Mouse (Mus musculus): ENCODE measurements at regions not wholly inside any gene's neighbourhood (a gene's known extent, or its start where the extent isn't known, plus 50 kb on each side); places are given as distances from the start of the nearest gene placed in this dataset.
A peak's percentile ranks its signal among the peaks of the same experiment; 100 is the strongest.

DNA sequence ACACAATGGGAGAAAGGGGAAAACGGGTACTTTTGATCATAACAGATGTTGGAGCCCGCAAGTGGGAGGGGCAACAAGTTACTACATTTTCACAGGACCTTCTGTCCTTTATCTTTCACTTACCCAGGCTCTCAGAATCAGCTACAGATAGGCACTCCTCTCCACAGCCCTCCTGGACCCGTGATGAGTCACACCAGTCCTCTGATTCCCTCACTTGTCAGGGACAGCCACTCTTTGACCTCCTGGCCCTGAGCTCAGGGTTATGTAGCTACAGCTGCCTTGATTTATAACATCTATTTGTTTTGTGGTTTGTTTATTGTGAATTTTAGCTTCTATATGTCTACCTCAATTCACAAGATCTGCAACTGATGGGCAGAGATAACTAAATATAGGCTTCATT lies 312.7 kb upstream of the Rora start:
- Histone ChIP-seq H3K4me1 (ENCODE audit: insufficient read depth, low read depth, low read length) (no peaks in the 10 kb centered on the region), H3K9me3 (ENCODE audit: low read length) (no peaks in the 10 kb centered on the region), H3K27ac (ENCODE audit: low read length) (no peak overlapping the region), H3K36me3 (ENCODE audit: insufficient read depth, low read length) (no peaks in the 10 kb centered on the region), H3K4me3 (ENCODE audit: low read depth, low read length) (no peak overlapping the region), H3K4me2 (replicated peaks; ENCODE audit: low read depth, low read length) (no peak overlapping the region), H3K27me3 (replicated peaks; ENCODE audit: insufficient read depth, low read length) (no peaks in the 10 kb centered on the region), H3K9ac (replicated peaks; ENCODE audit: low read depth) (no peak overlapping the region)
- ATAC-seq, result no peak
- TF ChIP-seq CTCF (IDR thresholded peaks at IDR 0.05) (no peak), EP300 (IDR thresholded peaks at IDR 0.05) (no peak)
- 33% methylated on average over 3 of the region's 3 CpGs for WGBS
- no peak for DNase-seq (ENCODE audit: low spot score)

DNA sequence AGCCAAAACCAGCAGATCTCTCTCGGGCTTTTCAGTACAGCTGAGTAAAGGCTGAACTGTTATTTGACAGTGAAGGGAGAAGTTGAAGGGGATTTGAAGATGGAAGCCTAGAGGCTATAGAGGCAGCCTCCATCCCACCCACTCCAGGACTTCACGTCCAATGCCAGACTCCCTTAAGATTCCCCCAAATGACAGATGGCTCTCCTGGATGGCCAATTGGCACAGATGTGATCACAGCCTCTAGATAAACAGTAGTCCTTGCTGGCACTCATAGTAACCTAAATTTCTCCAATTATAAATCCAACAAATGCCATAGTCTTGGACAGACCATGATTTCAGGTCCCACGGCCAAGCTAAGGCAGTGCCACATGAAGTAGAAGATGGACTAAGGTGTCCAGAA lies 312.1 kb upstream of the Rora start:
- Histone ChIP-seq H3K36me3 (ENCODE audit: insufficient read depth, low read length) (no peaks in the 10 kb centered on the region), H3K9ac (replicated peaks; ENCODE audit: low read depth) (no peak overlapping the region)
- 83% methylated on average over 3 of the region's 3 CpGs for WGBS

DNA sequence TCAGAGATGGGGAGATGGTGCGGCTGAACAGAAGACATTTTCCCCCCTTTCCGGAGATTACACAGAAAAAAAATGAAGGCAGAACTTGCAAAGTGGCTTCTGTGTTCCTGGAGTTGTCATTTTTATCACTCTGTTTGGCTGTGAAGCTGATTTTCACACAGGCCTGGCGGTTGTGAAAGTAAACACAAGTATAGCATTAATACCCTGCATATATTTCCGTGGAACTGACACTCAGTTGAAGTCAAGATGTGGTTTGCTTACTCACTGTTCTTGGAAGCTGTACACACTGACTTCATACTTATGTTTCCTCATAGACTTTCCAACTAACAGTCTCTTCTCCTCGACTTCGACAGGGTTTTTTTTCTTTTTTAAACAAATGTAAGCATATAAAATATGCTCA lies 306.2 kb upstream of the Rora start:
- H3K27me3 ChIP-seq (replicated peaks; ENCODE audit: insufficient read depth, low read length), result no peaks in the 10 kb centered on the region
- no peaks in the 10 kb centered on the region for H3K4me1 ChIP-seq (ENCODE audit: insufficient read depth, low read depth, low read length)
- no peak overlapping the region for H3K4me2 ChIP-seq (replicated peaks; ENCODE audit: low read depth, low read length)
- no peak for ATAC-seq
- 42% methylated on average over 6 of the region's 6 CpGs for WGBS
- TF ChIP-seq CTCF (IDR thresholded peaks at IDR 0.05), result no peak
- TF ChIP-seq EP300 (IDR thresholded peaks at IDR 0.05), result no peak
- no peak overlapping the region for H3K27ac ChIP-seq (ENCODE audit: low read length)
- DNase-seq (ENCODE audit: low spot score), result peak; percentile 19
- H3K36me3 ChIP-seq (ENCODE audit: insufficient read depth, low read length), result no peaks in the 10 kb centered on the region
- H3K4me3 ChIP-seq (ENCODE audit: low read depth, low read length), result no peak overlapping the region
- H3K9ac ChIP-seq (replicated peaks; ENCODE audit: low read depth), result no peak overlapping the region
- H3K9me3 ChIP-seq (ENCODE audit: low read length), result no peaks in the 10 kb centered on the region

More for the DNA sequence above, 312.1 kb upstream of the Rora start:
- Histone ChIP-seq H3K4me1 (ENCODE audit: insufficient read depth, low read depth, low read length) (no peaks in the 10 kb centered on the region), H3K4me3 (ENCODE audit: low read depth, low read length) (no peak overlapping the region), H3K9me3 (ENCODE audit: low read length) (no peaks in the 10 kb centered on the region), H3K4me2 (replicated peaks; ENCODE audit: low read depth, low read length) (no peak overlapping the region), H3K27me3 (replicated peaks; ENCODE audit: insufficient read depth, low read length) (no peaks in the 10 kb centered on the region), H3K27ac (ENCODE audit: low read length) (no peak overlapping the region)
- ATAC-seq (no peak), DNase-seq (ENCODE audit: low spot score) (no peak)
- TF ChIP-seq EP300 (IDR thresholded peaks at IDR 0.05) (no peak), CTCF (IDR thresholded peaks at IDR 0.05) (no peak)

DNA sequence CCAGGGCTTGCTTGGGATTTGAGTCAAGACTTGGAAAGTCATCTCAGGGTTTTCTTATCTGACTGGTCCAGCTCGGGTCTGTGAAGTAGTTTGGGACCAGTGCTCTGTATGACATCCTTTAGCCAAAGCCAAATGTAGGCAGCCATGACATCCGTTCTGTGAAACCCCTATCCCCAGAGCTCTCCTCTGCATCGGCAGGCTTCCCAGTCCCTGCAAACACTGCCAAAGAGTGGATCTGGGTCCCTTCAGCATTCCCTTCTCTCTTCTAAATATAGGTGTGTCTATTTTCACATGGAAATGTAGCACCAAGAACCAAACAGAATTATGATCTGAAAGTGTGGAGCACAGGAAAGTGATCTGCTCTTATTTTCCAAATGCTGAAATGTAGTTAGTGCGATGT lies 302.1 kb upstream of the Rora start:
- WGBS, result 76% methylated on average over 4 of the region's 4 CpGs
- H3K27ac ChIP-seq (ENCODE audit: low read length), result no peak overlapping the region
- H3K27me3 ChIP-seq (replicated peaks; ENCODE audit: insufficient read depth, low read length), result no peaks in the 10 kb centered on the region
- H3K4me2 ChIP-seq (replicated peaks; ENCODE audit: low read depth, low read length), result no peak overlapping the region
- H3K36me3 ChIP-seq (ENCODE audit: insufficient read depth, low read length), result no peaks in the 10 kb centered on the region
- H3K4me1 ChIP-seq (ENCODE audit: insufficient read depth, low read depth, low read length), result no peaks in the 10 kb centered on the region
- DNase-seq (ENCODE audit: low spot score) (no peak), ATAC-seq (no peak)
- H3K9ac ChIP-seq (replicated peaks; ENCODE audit: low read depth), result no peak overlapping the region
- no peak overlapping the region for H3K4me3 ChIP-seq (ENCODE audit: low read depth, low read length)
- TF ChIP-seq CTCF (IDR thresholded peaks at IDR 0.05) (no peak), EP300 (IDR thresholded peaks at IDR 0.05) (no peak)
- H3K9me3 ChIP-seq (ENCODE audit: low read length), result no peaks in the 10 kb centered on the region

DNA sequence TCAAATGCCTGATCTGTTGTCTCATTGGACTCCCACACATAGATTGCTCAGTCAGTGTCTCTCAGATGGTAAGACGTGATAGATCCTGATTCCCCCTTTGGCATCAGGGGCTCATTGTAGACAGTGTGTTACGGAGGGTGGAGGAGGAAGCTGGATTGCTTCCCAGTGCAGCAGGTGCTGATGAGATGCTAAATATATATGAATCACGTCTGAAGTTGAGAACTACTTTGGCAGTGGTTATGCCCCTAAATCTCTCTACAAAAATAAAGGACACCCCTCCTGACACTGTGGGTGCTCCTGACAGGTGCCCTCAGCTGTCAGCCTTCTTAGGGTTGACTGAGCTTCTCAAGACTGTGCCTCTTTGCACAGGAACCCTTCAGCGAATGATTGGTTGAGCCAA lies 299.1 kb upstream of the Rora start:
- no peak for DNase-seq (ENCODE audit: low spot score)
- H3K9ac ChIP-seq (replicated peaks; ENCODE audit: low read depth), result no peak overlapping the region
- H3K27me3 ChIP-seq (replicated peaks; ENCODE audit: insufficient read depth, low read length), result no peaks in the 10 kb centered on the region
- H3K9me3 ChIP-seq (ENCODE audit: low read length), result no peaks in the 10 kb centered on the region
- no peak for ATAC-seq
- H3K4me3 ChIP-seq (ENCODE audit: low read depth, low read length), result no peak overlapping the region
- no peaks in the 10 kb centered on the region for H3K36me3 ChIP-seq (ENCODE audit: insufficient read depth, low read length)
- no peak overlapping the region for H3K27ac ChIP-seq (ENCODE audit: low read length)
- no peak overlapping the region for H3K4me2 ChIP-seq (replicated peaks; ENCODE audit: low read depth, low read length)
- no peak for TF ChIP-seq CTCF (IDR thresholded peaks at IDR 0.05)
- no peak for TF ChIP-seq EP300 (IDR thresholded peaks at IDR 0.05)
- 68% methylated on average over 4 of the region's 4 CpGs for WGBS
- no peaks in the 10 kb centered on the region for H3K4me1 ChIP-seq (ENCODE audit: insufficient read depth, low read depth, low read length)

DNA sequence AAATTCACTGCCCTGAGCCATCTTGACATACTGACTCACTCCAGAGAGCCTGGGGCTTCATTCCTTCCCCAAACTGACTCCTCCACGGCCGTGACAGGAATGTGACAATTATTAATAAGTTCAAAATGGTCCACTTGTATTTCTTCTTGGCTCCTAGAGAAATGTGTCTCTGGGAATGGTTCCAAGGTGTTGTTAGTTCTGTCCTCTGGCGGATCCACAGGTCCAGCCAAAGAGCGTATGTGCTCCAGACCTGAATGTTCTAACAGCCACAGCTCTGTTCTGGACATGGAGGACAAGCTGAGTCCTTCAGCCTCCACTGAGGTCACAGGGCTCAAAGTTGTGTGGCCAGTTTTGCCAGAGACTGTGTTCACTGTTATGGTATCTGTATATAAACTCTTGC lies 297.5 kb upstream of the Rora start:
- Histone ChIP-seq H3K4me2 (replicated peaks; ENCODE audit: low read depth, low read length) (no peak overlapping the region), H3K4me3 (ENCODE audit: low read depth, low read length) (no peak overlapping the region), H3K9me3 (ENCODE audit: low read length) (no peaks in the 10 kb centered on the region), H3K27ac (ENCODE audit: low read length) (no peak overlapping the region), H3K4me1 (ENCODE audit: insufficient read depth, low read depth, low read length) (no peaks in the 10 kb centered on the region), H3K9ac (replicated peaks; ENCODE audit: low read depth) (no peak overlapping the region), H3K36me3 (ENCODE audit: insufficient read depth, low read length) (no peaks in the 10 kb centered on the region), H3K27me3 (replicated peaks; ENCODE audit: insufficient read depth, low read length) (no peaks in the 10 kb centered on the region)
- no peak for TF ChIP-seq EP300 (IDR thresholded peaks at IDR 0.05)
- TF ChIP-seq CTCF (IDR thresholded peaks at IDR 0.05), result no peak
- WGBS, result 70% methylated on average over 4 of the region's 4 CpGs
- ATAC-seq (no peak), DNase-seq (ENCODE audit: low spot score) (no peak)

DNA sequence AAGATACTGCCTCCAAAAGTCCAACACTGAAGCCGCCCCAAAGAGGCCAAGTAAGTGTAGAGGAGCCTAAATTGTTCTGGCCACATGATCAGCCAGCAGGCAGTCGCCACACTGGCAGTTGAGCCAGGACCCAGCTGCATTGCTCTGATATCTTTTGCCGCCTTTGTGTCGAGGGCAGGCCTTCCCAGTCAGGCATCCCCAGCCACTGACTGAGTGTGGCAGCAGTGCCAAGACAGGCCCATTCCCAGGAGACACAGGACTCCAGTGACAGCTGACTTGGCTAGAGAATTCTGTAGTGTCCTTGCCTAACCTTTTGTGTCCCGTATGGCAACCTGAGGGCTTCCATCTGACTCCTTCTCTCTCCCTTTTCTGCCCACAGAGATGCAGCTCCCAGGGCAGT lies 296.4 kb upstream of the Rora start:
- Histone ChIP-seq H3K4me2 (replicated peaks; ENCODE audit: low read depth, low read length) (no peak overlapping the region), H3K27ac (ENCODE audit: low read length) (no peak overlapping the region), H3K27me3 (replicated peaks; ENCODE audit: insufficient read depth, low read length) (no peaks in the 10 kb centered on the region), H3K4me3 (ENCODE audit: low read depth, low read length) (no peak overlapping the region), H3K9me3 (ENCODE audit: low read length) (no peaks in the 10 kb centered on the region), H3K4me1 (ENCODE audit: insufficient read depth, low read depth, low read length) (no peaks in the 10 kb centered on the region), H3K9ac (replicated peaks; ENCODE audit: low read depth) (no peak overlapping the region), H3K36me3 (ENCODE audit: insufficient read depth, low read length) (no peaks in the 10 kb centered on the region)
- ATAC-seq (no peak), DNase-seq (ENCODE audit: low spot score) (no peak)
- no peak for TF ChIP-seq EP300 (IDR thresholded peaks at IDR 0.05)
- TF ChIP-seq CTCF (IDR thresholded peaks at IDR 0.05), result no peak
- WGBS, result 60% methylated on average over 5 of the region's 5 CpGs

All from lung, postnatal 0 days (tissue).